Mouse (Mus musculus): ENCODE results near the gene Cnot1. TPM values are rescaled to one million over a fixed set of nuclear protein-coding genes. Genes with fewer than 3 reads are reported as not detected.

Gene Cnot1
- total and polyA plus RNA-seq, 3 experiments = 142 to 182 (median 146) TPM

- in situ Hi-C loops (cut with MboI; ENCODE audit: low pct_ligation_motif_present, low pct_unique_long_range_greater_than_20kb, low sequenced_read_pairs) (no loop called here), dilution Hi-C loops (cut with MboI; ENCODE audit: extremely low pct_ligation_motif_present, extremely low pct_unique_long_range_greater_than_20kb, low sequenced_read_pairs) (no loop called here)
- peaks cover 84 to 90% of the 10 kb centered on the region in 2 experiments for H3K36me3 ChIP-seq (replicated peaks in 1 of 2; ENCODE audit: control insufficient read depth in 1 of 2, insufficient read depth in 1 of 2, low read length in 1 of 2)
These were observed 34.2 kb upstream of the Cnot1 start for GRCm38 (mm10) chr8:95841436-95841835.

GRCm38 (mm10) chr8:95839289-95839688 is 32.0 kb upstream of the Cnot1 start:
- no peak overlapping the region for H3K4me3 ChIP-seq (replicated peaks in 1 of 3; ENCODE audit: low read depth in 2 of 3, low read length in 2 of 3, poor library complexity in 1 of 3)
- dilution Hi-C loops (cut with MboI; ENCODE audit: extremely low pct_ligation_motif_present, extremely low pct_unique_long_range_greater_than_20kb, low sequenced_read_pairs) = no loop called here
- H3K4me1 ChIP-seq (ENCODE audit: control insufficient read depth in 1 of 2, insufficient read depth in 2 of 2) = peaks cover 0 to 5% of the 10 kb centered on the region in 2 experiments; a peak in 2 of 4 replicates
- TF ChIP-seq BHLHE40 (IDR thresholded peaks at IDR 0.05; ENCODE audit: low read depth, low read length) (no peak), ZKSCAN1 (IDR thresholded peaks at IDR 0.05; ENCODE audit: borderline replicate concordance, low read depth, low read length) (no peak), CHD1 (IDR thresholded peaks at IDR 0.05; ENCODE audit: low read depth, low read length) (no peak), NELFE (IDR thresholded peaks at IDR 0.05; ENCODE audit: low read depth, low read length) (no peak), UBTF (IDR thresholded peaks at IDR 0.05; ENCODE audit: low read depth, low read length) (no peak), JUN (IDR thresholded peaks at IDR 0.05; ENCODE audit: insufficient read depth, low read depth, low read length) (no peak), SMC3 (IDR thresholded peaks at IDR 0.05; ENCODE audit: low read depth, low read length) (no peak), GABPA (IDR thresholded peaks at IDR 0.05; ENCODE audit: insufficient replicate concordance, low read depth, low read length) (no peak), RCOR1 (conservative IDR thresholded peaks at IDR 0.05; ENCODE audit: low read depth, low read length) (no peak), HCFC1 (IDR thresholded peaks at IDR 0.05; ENCODE audit: low read depth, low read length) (no peak), EP300 (IDR thresholded peaks at IDR 0.05; ENCODE audit: low read length) (no peak), POLR2A (IDR thresholded peaks at IDR 0.05; ENCODE audit: low read depth, low read length) (no peak), PAX5 (IDR thresholded peaks at IDR 0.05; ENCODE audit: low read length) (no peak), TBP (conservative IDR thresholded peaks at IDR 0.05; ENCODE audit: low read depth, low read length) (no peak)
- no peak overlapping the region for H3K4me2 ChIP-seq (ENCODE audit: insufficient read depth, low read depth, poor library complexity, severe bottlenecking)
- no peak overlapping the region for H3K27ac ChIP-seq (ENCODE audit: insufficient read depth, low read depth)
- no peaks in the 10 kb centered on the region for H3K79me2 ChIP-seq (replicated peaks; ENCODE audit: control insufficient read depth, extremely low read depth, insufficient read depth, poor library complexity, severe bottlenecking)
- DNase-seq (ENCODE audit: extremely low read depth) = no peak
- in situ Hi-C loops (cut with MboI; ENCODE audit: low pct_ligation_motif_present, low pct_unique_long_range_greater_than_20kb, low sequenced_read_pairs) = no loop called here
- peaks cover 69 to 83% of the 10 kb centered on the region in 2 experiments for H3K36me3 ChIP-seq (replicated peaks in 1 of 2; ENCODE audit: control insufficient read depth in 1 of 2, insufficient read depth in 1 of 2, low read length in 1 of 2)
- no peaks in the 10 kb centered on the region for H3K27me3 ChIP-seq (replicated peaks)
- H3K9me3 ChIP-seq (replicated peaks; ENCODE audit: low read length) = no peaks in the 10 kb centered on the region
- H3K9ac ChIP-seq (ENCODE audit: insufficient read depth, low read depth) = no peak overlapping the region

More at GRCm38 (mm10) chr8:95841436-95841835, 34.2 kb upstream of the Cnot1 start:
- Histone ChIP-seq H3K27ac (ENCODE audit: insufficient read depth, low read depth) (no peak overlapping the region), H3K79me2 (replicated peaks; ENCODE audit: control insufficient read depth, extremely low read depth, insufficient read depth, poor library complexity, severe bottlenecking) (no peaks in the 10 kb centered on the region), H3K27me3 (replicated peaks) (no peaks in the 10 kb centered on the region), H3K9ac (ENCODE audit: insufficient read depth, low read depth) (no peak overlapping the region), H3K4me3 (replicated peaks in 1 of 3; ENCODE audit: low read depth in 2 of 3, low read length in 2 of 3, poor library complexity in 1 of 3) (no peak overlapping the region), H3K9me3 (replicated peaks; ENCODE audit: low read length) (no peaks in the 10 kb centered on the region), H3K4me2 (ENCODE audit: insufficient read depth, low read depth, poor library complexity, severe bottlenecking) (no peak overlapping the region), H3K4me1 (ENCODE audit: control insufficient read depth in 1 of 2, insufficient read depth in 2 of 2) (no peaks in the 10 kb centered on the region)
- no peak for DNase-seq (ENCODE audit: extremely low read depth)
- TF ChIP-seq ZKSCAN1 (IDR thresholded peaks at IDR 0.05; ENCODE audit: borderline replicate concordance, low read depth, low read length) = no peak
- no peak for TF ChIP-seq E2F4 (IDR thresholded peaks at IDR 0.05; ENCODE audit: insufficient replicate concordance, low read depth, low read length)
- TF ChIP-seq USF2 (conservative IDR thresholded peaks at IDR 0.05; ENCODE audit: low read depth, low read length) = no peak
- no peak for TF ChIP-seq KAT2A (IDR thresholded peaks at IDR 0.05; ENCODE audit: insufficient replicate concordance, low read length)
- no peak for TF ChIP-seq MAFK (IDR thresholded peaks at IDR 0.05; ENCODE audit: insufficient replicate concordance, low read length)
- no peak for TF ChIP-seq PAX5 (IDR thresholded peaks at IDR 0.05; ENCODE audit: low read length)
- no peak for TF ChIP-seq RAD21 (IDR thresholded peaks at IDR 0.05; ENCODE audit: low read depth, low read length)
- TF ChIP-seq ZC3H11A (IDR thresholded peaks at IDR 0.05; ENCODE audit: low read depth, low read length) = no peak
- TF ChIP-seq SMC3 (IDR thresholded peaks at IDR 0.05; ENCODE audit: low read depth, low read length) = no peak
- no peak for TF ChIP-seq IRF4 (IDR thresholded peaks at IDR 0.05; ENCODE audit: low read depth, low read length)
- TF ChIP-seq TCF12 (IDR thresholded peaks at IDR 0.05; ENCODE audit: low read depth, low read length) = no peak
- TF ChIP-seq BHLHE40 (IDR thresholded peaks at IDR 0.05; ENCODE audit: low read depth, low read length) = no peak
- TF ChIP-seq NRF1 (IDR thresholded peaks at IDR 0.05; ENCODE audit: low read depth, low read length) = no peak
- TF ChIP-seq JUN (IDR thresholded peaks at IDR 0.05; ENCODE audit: insufficient read depth, low read depth, low read length) = no peak
- TF ChIP-seq USF1 (IDR thresholded peaks at IDR 0.05; ENCODE audit: low read depth, low read length) = no peak
- TF ChIP-seq TBP (conservative IDR thresholded peaks at IDR 0.05; ENCODE audit: low read depth, low read length) = no peak
- no peak for TF ChIP-seq HCFC1 (IDR thresholded peaks at IDR 0.05; ENCODE audit: low read depth, low read length)
- TF ChIP-seq ELF1 (IDR thresholded peaks at IDR 0.05; ENCODE audit: low read depth, low read length) = no peak
- TF ChIP-seq CTCF (conservative IDR thresholded peaks at IDR 0.05 in 1 of 2, IDR thresholded peaks at IDR 0.05 in 1 of 2; ENCODE audit: low read depth in 2 of 2, low read length in 2 of 2) = no peak
- no peak for TF ChIP-seq MYC (IDR thresholded peaks at IDR 0.05; ENCODE audit: low read depth, low read length)
